Mouse (Mus musculus) T-helper 1 cell (primary cell): ENCODE measurements around the gene E2f3.

Experiments used
- in situ Hi-C: fragments of 300-600 bp; cut with MboI, MseI; formaldehyde crosslinking; loops from one replicate; pipeline ENCODE4 v1.15.1; 2025; ENCODE audit warnings: high pct_unique_total_duplicates

The E2f3 gene

GRCm38 (mm10) chr13:29985855-29986755, at the start of gene E2f3:
Gene E2f3 (minus strand): TSS chr13:29986063.
- in situ Hi-C loops: loop anchor here (5.0 kb wide), 2 partner anchors 101 to 129 kb away; partner anchors contain the start of gene Cdkal1

DNA sequence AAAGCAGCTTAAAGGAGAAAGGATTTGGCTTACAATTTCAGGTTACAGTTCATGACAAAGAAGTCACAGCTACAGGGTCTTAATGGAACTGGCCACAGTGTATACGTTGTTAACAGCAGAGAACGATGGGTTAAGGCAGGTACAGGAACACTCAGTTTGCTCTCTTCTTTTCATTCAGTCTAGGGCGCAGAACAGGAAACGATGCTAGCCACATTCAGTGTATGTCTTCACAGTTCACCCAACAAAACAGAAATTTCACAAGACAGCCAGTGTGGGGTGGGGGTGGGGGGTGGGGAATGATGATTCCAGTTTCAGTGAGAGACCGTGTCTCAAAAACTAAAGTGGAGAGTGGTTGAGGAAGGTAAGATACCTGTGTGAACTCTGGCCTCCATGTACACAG, 48.7 kb upstream of the E2f3 start:
- in situ Hi-C loops: no loop called here

DNA sequence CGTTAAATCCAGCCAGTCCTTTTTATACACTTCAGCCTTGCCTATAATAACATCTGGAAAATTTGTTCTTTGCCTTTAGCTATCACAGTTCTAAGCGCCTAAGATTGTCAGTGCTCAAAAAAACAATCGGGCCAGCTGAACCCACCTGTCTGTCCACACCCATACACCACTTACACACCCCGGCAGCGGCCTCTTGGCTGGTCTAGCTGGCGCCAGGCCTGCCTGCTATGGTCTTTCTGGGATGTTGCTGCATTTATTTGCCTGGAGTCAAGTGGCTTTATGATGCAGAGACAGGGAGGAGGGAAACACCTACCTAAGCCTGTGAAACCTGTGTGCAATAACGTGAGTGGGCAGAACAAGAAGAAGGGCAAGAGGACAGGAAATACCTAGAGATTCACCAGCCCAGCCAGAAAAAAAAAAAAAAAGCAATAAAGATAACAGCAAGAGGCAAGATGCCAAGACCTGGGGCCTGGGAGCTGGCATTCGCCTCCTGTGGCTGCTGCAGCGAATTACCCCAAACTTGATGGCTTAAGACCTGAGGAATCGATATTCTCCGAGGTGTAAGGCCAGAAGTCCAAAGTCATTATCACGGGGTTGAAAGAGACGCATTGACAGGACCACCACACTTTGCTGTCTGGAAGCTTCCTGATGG, 45.9 kb upstream of the E2f3 start:
- in situ Hi-C loops: no loop called here

GRCm38 (mm10) chr13:30027841-30028240, 42.0 kb upstream of the E2f3 start:
- in situ Hi-C loops: no loop called here

GRCm38 (mm10) chr13:30022487-30022886, 36.6 kb upstream of the E2f3 start:
- in situ Hi-C loops: no loop called here

DNA sequence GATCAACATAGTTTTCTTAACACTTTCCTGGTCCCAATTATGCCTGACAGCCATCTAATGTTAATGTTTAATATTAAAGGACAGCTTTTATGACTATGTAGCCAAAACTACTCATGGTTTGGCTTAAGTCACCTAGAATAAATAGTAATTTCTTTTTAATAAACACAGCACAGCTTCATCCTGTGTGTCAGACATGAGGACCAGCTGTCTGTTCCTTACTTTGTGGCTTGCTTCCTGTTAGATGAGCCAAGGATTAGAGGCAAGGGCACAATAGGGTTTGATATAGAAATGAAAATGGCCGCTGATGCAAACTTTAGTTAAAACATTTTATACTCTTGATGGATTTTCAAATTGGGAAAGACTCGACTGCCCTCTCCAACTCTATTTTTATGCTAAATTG, 32.7 kb upstream of the E2f3 start:
- in situ Hi-C loops: no loop called here

DNA sequence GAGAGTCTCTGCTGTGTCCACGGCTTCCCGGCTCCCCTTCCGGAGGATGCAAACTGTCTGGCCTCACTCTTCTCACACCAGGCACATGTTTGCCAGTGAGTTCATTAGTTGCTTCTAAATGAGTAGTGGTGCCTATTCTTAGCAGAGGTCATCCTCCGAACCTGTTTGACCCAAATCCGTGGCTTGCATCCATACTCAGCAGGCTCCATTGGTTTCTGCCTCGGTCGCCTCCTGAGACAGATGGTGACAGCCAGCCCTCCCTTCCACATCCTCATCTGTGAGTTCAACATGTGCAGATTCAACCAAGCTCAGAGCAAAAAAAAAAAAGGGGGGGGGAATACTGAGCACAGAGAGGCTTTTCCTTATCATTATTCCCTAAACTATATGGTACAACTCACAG, 31.7 kb upstream of the E2f3 start:
- in situ Hi-C loops: no loop called here

- in situ Hi-C loops: no loop called here
Measured at GRCm38 (mm10) chr13:30014576-30014975, 28.7 kb upstream of the E2f3 start.

DNA sequence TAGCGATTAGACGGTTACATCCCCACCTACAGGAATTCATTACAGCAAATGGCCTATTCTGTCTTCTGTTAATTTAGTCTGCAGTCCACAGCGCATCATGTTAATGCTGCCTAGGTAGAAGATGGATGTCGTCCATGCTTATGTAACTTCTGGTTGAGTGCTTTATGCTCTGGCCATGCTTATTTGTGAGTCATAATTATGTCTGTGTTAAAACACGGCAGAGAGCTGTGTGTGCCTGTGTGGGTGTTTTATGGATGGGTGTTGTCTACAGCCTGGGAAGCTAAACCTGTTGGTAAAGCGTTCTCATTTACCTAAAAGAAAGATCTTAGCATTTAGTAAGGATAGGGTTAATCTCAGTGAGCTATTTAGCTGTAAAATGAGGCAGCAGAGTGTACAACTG, 26.4 kb upstream of the E2f3 start:
- in situ Hi-C loops: no loop called here

DNA sequence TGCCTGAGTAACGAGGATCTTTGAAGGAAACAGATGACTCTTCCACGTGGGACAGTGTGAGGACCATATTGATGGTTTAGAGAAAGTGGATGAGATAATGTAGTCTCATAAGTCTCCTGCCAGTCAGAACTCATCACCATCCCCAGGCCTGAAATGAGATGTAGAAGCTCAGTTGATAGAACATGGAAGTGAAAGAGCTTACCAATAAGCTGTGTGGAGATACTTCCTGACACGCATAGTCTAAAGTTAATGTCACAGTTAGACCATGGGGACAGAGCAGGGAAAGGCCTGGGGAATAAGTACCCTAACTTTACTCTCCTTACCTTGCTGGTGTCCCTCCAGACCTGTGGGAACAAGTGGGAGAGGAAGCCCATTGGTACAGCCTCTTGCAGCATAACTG, 22.9 kb upstream of the E2f3 start:
- in situ Hi-C loops: no loop called here

DNA sequence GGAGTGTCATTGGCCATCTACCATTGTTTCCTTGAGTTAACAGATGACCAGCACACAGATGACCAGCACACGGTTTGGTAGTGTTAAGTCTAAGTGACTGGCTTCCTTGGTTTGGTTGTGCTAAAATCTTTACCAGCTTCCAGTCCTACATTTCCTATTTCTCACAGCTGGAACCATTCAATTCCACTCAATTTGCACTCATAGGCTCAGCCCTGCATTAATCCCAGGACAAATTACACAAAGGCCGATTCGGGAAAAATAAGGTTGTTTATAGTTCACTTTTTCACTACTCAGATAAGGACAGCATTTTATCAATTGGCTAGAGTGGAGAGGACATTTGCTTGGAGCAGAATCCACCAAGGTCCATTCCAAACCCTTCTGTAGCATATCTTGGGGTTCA, 19.6 kb upstream of the E2f3 start:
- in situ Hi-C loops: no loop called here

DNA sequence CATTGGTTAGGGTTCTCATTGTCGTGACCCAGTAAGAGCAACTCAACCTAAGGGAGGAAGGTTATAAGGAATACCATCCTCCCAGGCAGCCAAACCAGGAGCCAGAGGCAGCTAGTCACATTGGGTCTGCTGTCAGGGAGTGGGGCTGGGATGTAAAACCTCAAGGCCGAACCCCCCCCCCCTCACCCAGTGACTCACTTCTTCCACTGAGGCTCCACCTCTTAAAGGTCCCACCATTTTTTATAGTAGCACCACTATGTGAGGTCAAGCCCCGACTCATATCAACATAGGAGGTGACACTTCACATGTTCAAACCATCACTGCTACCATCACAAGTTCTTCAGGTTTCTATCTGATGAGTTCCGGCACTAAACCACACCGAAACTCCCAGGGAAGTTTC, 19.0 kb upstream of the E2f3 start:
- in situ Hi-C loops: no loop called here

GRCm38 (mm10) chr13:30003169-30003568, 17.3 kb upstream of the E2f3 start:
- in situ Hi-C loops: no loop called here

DNA sequence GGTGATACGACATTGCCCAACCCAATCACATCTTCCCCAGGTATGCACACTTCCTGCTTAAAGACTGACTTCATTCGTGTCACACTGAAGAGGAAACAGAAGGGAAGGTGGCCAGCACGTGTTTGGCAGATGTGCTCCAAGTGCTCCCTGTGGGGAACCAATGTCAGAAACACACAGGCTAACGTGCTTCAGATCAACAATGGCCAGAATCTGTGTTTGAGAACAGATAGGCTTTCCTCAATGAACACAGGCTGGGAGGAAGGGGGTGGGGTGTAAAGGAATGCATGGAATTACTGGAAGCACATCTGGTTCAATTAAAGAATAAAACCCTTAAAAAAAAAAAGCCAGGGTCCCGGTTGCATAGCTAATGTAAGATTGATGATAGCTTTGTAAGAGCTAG, 15.2 kb upstream of the E2f3 start:
- in situ Hi-C loops: no loop called here

DNA sequence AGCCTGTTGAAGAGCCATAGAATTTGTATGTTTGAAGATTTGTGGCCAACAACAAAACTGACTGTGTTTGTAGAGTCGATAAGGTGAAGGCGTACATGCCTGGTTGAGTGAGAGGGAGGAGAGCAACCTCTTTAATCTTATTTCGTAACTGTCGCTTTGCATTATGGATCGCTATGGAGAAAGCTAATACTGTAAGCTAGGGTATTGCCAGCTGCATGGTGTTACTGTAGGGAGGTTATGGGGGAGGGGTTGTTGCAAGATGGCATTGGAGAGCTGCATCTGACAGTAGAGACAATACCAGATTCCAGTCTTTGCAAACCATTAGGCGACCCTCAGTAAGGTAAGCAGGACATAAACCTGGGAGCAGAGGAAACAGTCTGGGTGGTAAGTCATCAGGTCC, 2.1 kb upstream of the E2f3 start:
- in situ Hi-C loops: loop anchor here (5.0 kb wide), 2 partner anchors 99 to 131 kb away; partner anchors contain the start of gene Cdkal1

GRCm38 (mm10) chr13:29986756-29987120, 875 bp upstream of the E2f3 start:
- in situ Hi-C loops: loop anchor here (5.0 kb wide), 2 partner anchors 101 to 129 kb away; partner anchors contain the start of gene Cdkal1

DNA sequence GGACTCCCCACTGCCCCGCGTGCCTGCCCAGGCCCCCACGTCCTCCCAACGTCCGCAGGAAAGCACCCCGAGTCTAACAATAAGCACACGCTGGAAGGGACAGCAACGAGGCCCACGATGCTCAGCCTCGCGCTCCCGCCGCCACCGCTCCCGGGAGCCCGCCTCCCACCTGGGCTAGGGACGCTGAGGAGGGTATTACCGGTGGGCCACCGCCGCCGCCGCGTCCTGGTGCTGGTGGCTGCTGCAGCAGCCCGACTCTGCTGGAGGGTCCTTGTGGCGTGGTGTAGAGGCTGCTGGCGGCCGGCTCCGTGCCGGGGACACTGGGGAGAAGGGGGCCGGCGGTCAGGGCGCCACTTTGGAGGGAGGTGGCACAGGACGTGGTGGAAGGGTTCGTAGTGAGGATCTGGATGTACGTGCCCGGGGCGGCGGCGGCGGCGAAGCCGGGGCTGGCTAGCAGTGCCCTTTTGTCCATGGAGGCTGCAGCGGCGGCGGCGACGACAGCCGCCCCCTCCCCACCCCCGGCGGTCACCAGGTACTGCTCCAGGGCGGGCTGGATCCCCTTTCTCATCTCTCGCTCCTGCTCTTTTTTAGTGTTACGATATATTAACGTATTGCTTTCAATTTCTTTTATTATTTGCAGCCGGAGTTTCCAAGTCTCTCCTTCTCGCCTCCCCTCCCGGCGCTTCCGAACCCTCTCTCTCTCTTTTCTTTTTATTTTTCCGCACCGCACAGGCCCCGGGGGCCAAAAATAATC, 585 bp downstream of the E2f3 start:
- in situ Hi-C loops: loop anchor here (5.0 kb wide), 2 partner anchors 102 to 128 kb away; partner anchors contain the start of gene Cdkal1

DNA sequence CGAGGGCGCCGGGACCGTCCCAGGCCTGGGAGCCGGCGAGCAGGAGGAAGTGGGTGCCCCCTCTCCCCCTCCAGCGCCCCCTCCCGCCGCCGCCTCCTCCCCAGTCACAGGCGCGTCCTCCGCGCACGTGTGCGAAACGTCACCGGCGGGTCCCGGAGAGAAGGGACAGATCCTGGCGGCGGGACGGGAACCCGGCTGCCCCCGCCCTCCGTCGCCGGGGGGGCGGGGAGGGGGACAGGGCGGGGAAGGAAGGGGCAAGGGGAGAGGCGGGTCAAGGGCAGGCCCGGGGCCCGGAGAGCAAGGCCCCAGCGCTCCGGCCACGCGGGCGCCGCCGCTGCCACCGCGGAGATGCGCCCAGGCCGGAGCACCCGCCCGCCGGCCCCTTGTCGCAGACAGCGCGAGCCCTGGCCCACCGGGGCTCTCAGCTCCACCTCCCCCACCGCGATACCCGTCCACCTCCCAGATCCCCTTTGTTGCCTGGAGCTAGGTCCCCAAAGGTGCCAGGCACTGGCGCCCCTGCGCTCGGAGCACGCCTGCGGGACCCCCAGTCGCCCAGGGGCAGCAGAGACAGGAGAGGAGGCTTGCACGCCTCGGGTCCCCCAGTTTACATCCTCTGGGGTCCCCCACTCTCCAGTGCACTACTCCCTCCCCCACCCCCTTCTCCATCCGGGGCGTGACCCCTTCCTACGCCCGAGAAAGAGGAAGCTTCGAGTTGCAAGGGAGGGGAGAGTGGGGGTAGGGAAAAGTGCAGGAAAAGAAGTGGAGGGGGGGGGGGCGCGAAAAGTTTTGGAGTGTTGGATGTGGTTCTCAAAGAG, 1.4 kb downstream of the E2f3 start:
- in situ Hi-C loops: loop anchor here (5.0 kb wide), 3 partner anchors 103 to 1027 kb away; partner anchors contain the start of gene Cdkal1

DNA sequence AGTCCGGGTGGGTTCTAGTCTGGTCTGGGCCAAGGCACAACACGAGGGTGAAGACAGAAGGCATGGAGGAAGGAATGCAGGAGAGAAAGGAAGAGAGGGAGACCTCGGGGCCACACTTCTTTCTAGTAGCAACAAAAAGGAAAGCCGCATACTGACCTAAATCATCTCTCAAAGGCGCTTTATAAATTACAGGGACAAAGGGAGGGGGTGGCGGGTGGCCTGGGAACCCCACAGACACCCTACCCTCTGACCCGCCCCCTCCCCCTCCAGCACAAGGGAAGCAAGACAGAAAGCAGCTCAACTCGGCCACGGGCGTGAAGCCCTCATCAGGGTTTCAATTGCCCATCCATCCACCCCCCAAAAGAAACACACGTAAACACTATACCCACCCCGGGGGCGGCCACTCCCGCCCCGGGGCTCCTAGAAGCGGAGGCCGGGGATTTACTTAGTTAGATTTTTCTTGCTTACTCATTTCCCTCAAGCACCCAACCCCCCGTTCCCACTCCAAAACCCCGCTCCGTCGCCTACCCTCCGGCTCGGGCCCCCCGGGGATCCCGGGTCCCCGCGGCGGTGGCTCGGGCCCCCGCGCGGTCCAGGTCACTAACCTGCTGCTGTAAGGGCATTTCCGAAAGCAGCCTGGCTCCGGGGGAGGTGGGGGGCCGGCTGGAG, 2.2 kb downstream of the E2f3 start:
- in situ Hi-C loops: loop anchor here (5.0 kb wide), 1 partner anchor 1026 kb away; no protein-coding TSS in a partner anchor

GRCm38 (mm10) chr13:29983037-29983436, 2.8 kb downstream of the E2f3 start:
- in situ Hi-C loops: loop anchor here (5.0 kb wide), 1 partner anchor 1026 kb away; no protein-coding TSS in a partner anchor
